Mouse (Mus musculus): ENCODE measurements around the gene Rgs10.

DNA sequence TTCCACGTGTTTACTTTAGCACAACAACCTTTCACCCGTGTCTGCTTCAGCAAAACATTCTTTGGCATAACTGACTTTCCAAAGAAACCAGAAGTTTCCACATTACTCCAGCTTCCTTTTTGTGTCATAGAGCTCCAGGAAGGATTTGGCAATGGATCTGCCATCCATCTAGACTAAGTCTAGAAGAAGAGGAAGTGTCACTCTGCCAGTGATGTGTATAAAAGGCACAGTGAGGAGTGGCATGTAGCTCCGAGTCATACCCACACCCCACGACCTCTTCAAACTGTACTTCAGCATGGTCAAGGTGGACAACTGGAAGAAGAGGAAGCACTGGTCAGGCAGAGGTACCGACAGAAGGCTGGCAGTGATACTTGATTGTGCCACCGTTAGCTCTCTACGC lies 74.1 kb downstream of the Rgs10 start:
- TF ChIP-seq CTCF (IDR thresholded peaks at IDR 0.05; ENCODE audit: insufficient read depth, low read length) (no peak), POLR2A (IDR thresholded peaks at IDR 0.05; ENCODE audit: borderline replicate concordance, extremely low read depth, low read depth, low read length) (no peak)
